Mouse (Mus musculus) olfactory bulb, adult 2 months (tissue): ENCODE measurements around the gene Nlrp9c.
"Not testable (repeated sequence)": the region's sequence is repeated elsewhere in the genome, so short reads cannot be mapped to it uniquely, and the experiment has no call there.

Source experiments
- CTCF ChIP-seq: fragments of 200-500 bp; IDR thresholded peaks from 2 replicates; pipeline ENCODE4 v1.5.1; 2012; ENCODE audit warnings: low read depth, mild to moderate bottlenecking, low read length, moderate library complexity; ENCODE audit not compliant: insufficient read depth
- POLR2A ChIP-seq: fragments of 200-500 bp; IDR thresholded peaks from 2 replicates; pipeline ENCODE4 v1.6.1; 2012; ENCODE audit warnings: mild to moderate bottlenecking, low read depth, low read length, moderate library complexity; ENCODE audit not compliant: insufficient read depth

DNA sequence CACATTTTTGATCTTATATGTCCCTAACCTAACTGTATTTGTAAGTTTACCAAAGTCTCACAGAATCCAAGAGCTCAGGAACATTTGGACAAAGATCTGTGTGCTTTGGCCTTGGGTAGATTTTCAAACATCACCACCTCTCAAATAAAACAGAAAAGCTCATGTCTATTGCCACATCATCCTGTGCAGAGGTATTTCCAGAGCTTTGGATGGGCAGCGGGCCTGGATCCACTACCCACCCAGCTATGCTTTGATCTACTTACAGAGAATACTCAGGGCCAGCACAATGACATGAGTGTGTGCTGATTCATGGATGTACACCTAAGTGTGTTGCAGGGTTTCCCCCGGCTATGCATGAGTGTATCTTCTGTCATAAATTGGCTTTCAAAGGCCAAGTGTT lies 88.3 kb downstream of the Nlrp9c start:
- not testable (repeated sequence) for TF ChIP-seq POLR2A, CTCF
